Mouse (Mus musculus): ENCODE measurements at regions not wholly inside any gene's neighbourhood (a gene's known extent, or its start where the extent isn't known, plus 50 kb on each side); places are given as distances from the start of the nearest gene placed in this dataset.

GRCm38 (mm10) chr6:148660152-148660551 lies 171.1 kb downstream of the Ipo8 start:
- TF ChIP-seq EP300 (optimal IDR thresholded peaks at IDR 0.05) (no peak), CTCF (IDR thresholded peaks at IDR 0.05; ENCODE audit: low read depth) (no peak)

Data from stomach, postnatal 0 days (tissue).